Mouse (Mus musculus) yolk sac, embryonic 10.5 days (tissue): ENCODE measurements around the gene Ascc3.

ENCODE experiments used
- DNase-seq: peaks from one replicate; pipeline ENCODE4 v3.0.0-alpha.2; 2017; ENCODE audit warnings: low spot score

Gene Ascc3

GRCm38 (mm10) chr10:50895091-50895790 lies 302.8 kb downstream of the Ascc3 start:
- DNase-seq = peak; percentile 21

- DNase-seq = no peak
Measured at GRCm38 (mm10) chr10:50895881-50896766, 303.7 kb downstream of the Ascc3 start.

GRCm38 (mm10) chr10:50896767-50897390 lies 304.4 kb downstream of the Ascc3 start:
- no peak for DNase-seq

GRCm38 (mm10) chr10:50897530-50898471 lies 305.3 kb downstream of the Ascc3 start:
- no peak for DNase-seq

- no peak for DNase-seq
Measured at GRCm38 (mm10) chr10:50898621-50899020, 306.2 kb downstream of the Ascc3 start.

- DNase-seq = no peak
Measured at GRCm38 (mm10) chr10:50899846-50900745, 307.6 kb downstream of the Ascc3 start.
